Mouse (Mus musculus) ES-E14 (cell line): Measurements from ENCODE around the gene Hist1h1d.
"Not testable (repeated sequence)": the region's sequence is repeated elsewhere in the genome, so short reads cannot be mapped to it uniquely, and the experiment has no call there.

Experiments used
- CHD2 ChIP-seq: IDR thresholded peaks from 2 replicates; pipeline ENCODE4 v1.6.1; 2014; ENCODE audit warnings: mild to moderate bottlenecking, low read depth, low read length, inconsistent platforms
- MAFK ChIP-seq: IDR thresholded peaks from 2 replicates; pipeline ENCODE4 v1.6.1; 2014; ENCODE audit warnings: mild to moderate bottlenecking, low read depth, low read length, inconsistent platforms; ENCODE audit not compliant: insufficient read depth
- ZNF384 ChIP-seq: IDR thresholded peaks from 2 replicates; pipeline ENCODE4 v1.6.1; 2012; ENCODE audit warnings: low read depth, low read length, inconsistent platforms

- TF ChIP-seq ZNF384, CHD2, MAFK: not testable (repeated sequence)
Observed at GRCm38 (mm10) chr13:23551146-23551834, 1.8 kb upstream of the Hist1h1d start, which contains the start of gene Hist1h4f.
